Mouse (Mus musculus): ENCODE results near the gene Trim47.

GRCm38 (mm10) chr11:116104006-116104646 is 22.9 kb downstream of the Trim47 start:
- TF ChIP-seq POLR2A (IDR thresholded peaks at IDR 0.05; ENCODE audit: extremely low read depth, insufficient read depth, low read length), result no peak
- TF ChIP-seq CTCF (IDR thresholded peaks at IDR 0.05; ENCODE audit: low read depth, low read length), result no peak
